Mouse (Mus musculus) CH12.LX (cell line): ENCODE measurements around the gene Tmc8. TPM values are rescaled to one million over a fixed set of nuclear protein-coding genes. Genes with fewer than 3 reads are reported as not detected.

Experiments used
- DNase-seq: peaks from one replicate; pipeline ENCODE4 v3.0.0-alpha.2; 2013; ENCODE audit errors: extremely low read depth
- H3K27ac ChIP-seq: 2 replicates; pipeline ENCODE4 v1.5.1; 2012; ENCODE audit warnings: low read depth, mild to moderate bottlenecking, control low read depth, moderate library complexity; ENCODE audit not compliant: insufficient read depth
- H3K27me3 ChIP-seq: replicated peaks from 2 replicates; pipeline ENCODE3; 2012; ENCODE audit warnings: inconsistent platforms
- H3K36me3 ChIP-seq, 2 experiments: replicated peaks in 1 of 2; 2 replicates each; pipeline versions ENCODE3 to v1.6.1; 2012; ENCODE audit warnings: inconsistent platforms in 1 of 2, low read length in 1 of 2, mild to moderate bottlenecking in 1 of 2, mixed read lengths in 1 of 2, moderate library complexity in 1 of 2; ENCODE audit not compliant: control insufficient read depth in 1 of 2, insufficient read depth in 1 of 2
- H3K4me1 ChIP-seq, 2 experiments: 2 replicates each; pipeline ENCODE4 v1.6.1; 2012; ENCODE audit warnings: inconsistent platforms in 1 of 2, moderate library complexity in 1 of 2; ENCODE audit not compliant: insufficient read depth in 2 of 2, control insufficient read depth in 1 of 2
- H3K4me2 ChIP-seq: 2 replicates; pipeline ENCODE4 v1.6.1; 2012; ENCODE audit warnings: low read depth, mild to moderate bottlenecking, control low read depth; ENCODE audit not compliant: poor library complexity, insufficient read depth, severe bottlenecking
- H3K4me3 ChIP-seq, 3 experiments: fragments of 150-350 bp in 1 of 3; sonication (generic) in 1 of 3; replicated peaks in 1 of 3; 2 replicates each; pipeline versions ENCODE3 to v1.5.1; 2011 to 2012; ENCODE audit warnings: low read depth in 2 of 3, low read length in 2 of 3, mild to moderate bottlenecking in 2 of 3, moderate library complexity in 2 of 3, control low read depth in 1 of 3, improper control_type of control experiment in 1 of 3, inconsistent platforms in 1 of 3, mixed read lengths in 1 of 3; ENCODE audit not compliant: poor library complexity in 1 of 3
- H3K79me2 ChIP-seq: replicated peaks from 2 replicates; pipeline ENCODE4 v1.6.1; 2012; ENCODE audit warnings: mild to moderate bottlenecking, moderate library complexity; ENCODE audit not compliant: control insufficient read depth, poor library complexity, insufficient read depth, severe bottlenecking; ENCODE audit errors: extremely low read depth
- H3K9ac ChIP-seq: 2 replicates; pipeline ENCODE4 v1.6.1; 2012; ENCODE audit warnings: low read depth, mild to moderate bottlenecking, control low read depth, moderate library complexity; ENCODE audit not compliant: insufficient read depth
- H3K9me3 ChIP-seq: replicated peaks from 2 replicates; pipeline ENCODE3; 2012; ENCODE audit warnings: low read length, inconsistent platforms, mixed read lengths
- CHD1 ChIP-seq: IDR thresholded peaks from 2 replicates; pipeline ENCODE4 v1.6.1; 2012; ENCODE audit warnings: low read depth, low read length, improper control_type of control experiment, inconsistent platforms
- CTCF ChIP-seq, 2 experiments: IDR thresholded peaks in 1 of 2; conservative IDR thresholded peaks in 1 of 2; 2 replicates each; pipeline ENCODE4 v1.5.1; 2011 to 2012; ENCODE audit warnings: low read depth in 2 of 2, low read length in 2 of 2, improper control_type of control experiment in 1 of 2, inconsistent platforms in 1 of 2, mild to moderate bottlenecking in 1 of 2, moderate library complexity in 1 of 2
- ELF1 ChIP-seq: IDR thresholded peaks from 2 replicates; pipeline ENCODE4 v1.6.1; 2014; ENCODE audit warnings: low read depth, mild to moderate bottlenecking, inconsistent platforms, low read length, improper control_type of control experiment
- EP300 ChIP-seq: IDR thresholded peaks from 2 replicates; pipeline ENCODE4 v1.6.1; 2011; ENCODE audit warnings: low read length, improper control_type of control experiment
- GABPA ChIP-seq: IDR thresholded peaks from 2 replicates; pipeline ENCODE4 v1.6.1; 2012; ENCODE audit warnings: low read depth, low read length, improper control_type of control experiment, inconsistent platforms; ENCODE audit not compliant: insufficient replicate concordance
- KAT2A ChIP-seq: IDR thresholded peaks from 2 replicates; pipeline ENCODE4 v1.6.1; 2012; ENCODE audit warnings: low read length, improper control_type of control experiment, inconsistent platforms; ENCODE audit not compliant: insufficient replicate concordance
- MAX ChIP-seq: IDR thresholded peaks from 2 replicates; pipeline ENCODE4 v1.6.1; 2011; ENCODE audit warnings: low read length, improper control_type of control experiment
- MAZ ChIP-seq: IDR thresholded peaks from 2 replicates; pipeline ENCODE4 v1.6.1; 2012; ENCODE audit warnings: low read depth, mild to moderate bottlenecking, inconsistent platforms, low read length, improper control_type of control experiment, moderate library complexity
- MXI1 ChIP-seq: IDR thresholded peaks from 2 replicates; pipeline ENCODE4 v1.6.1; 2011; ENCODE audit warnings: mild to moderate bottlenecking, low read depth, low read length, improper control_type of control experiment
- MYC ChIP-seq: IDR thresholded peaks from 2 replicates; pipeline ENCODE4 v1.6.1; 2011; ENCODE audit warnings: low read depth, mild to moderate bottlenecking, improper control_type of control experiment, low read length
- NRF1 ChIP-seq: IDR thresholded peaks from 2 replicates; pipeline ENCODE4 v1.6.1; 2014; ENCODE audit warnings: low read depth, mild to moderate bottlenecking, inconsistent platforms, low read length, improper control_type of control experiment, moderate library complexity
- RCOR1 ChIP-seq: conservative IDR thresholded peaks from 2 replicates; pipeline ENCODE4 v1.6.1; 2012; ENCODE audit warnings: low read depth, mild to moderate bottlenecking, inconsistent platforms, low read length, improper control_type of control experiment
- TBP ChIP-seq: conservative IDR thresholded peaks from 2 replicates; pipeline ENCODE4 v1.6.1; 2011; ENCODE audit warnings: low read depth, low read length, improper control_type of control experiment
- TCF12 ChIP-seq: IDR thresholded peaks from 2 replicates; pipeline ENCODE4 v1.6.1; 2014; ENCODE audit warnings: low read depth, mild to moderate bottlenecking, inconsistent platforms, low read length, improper control_type of control experiment
- UBTF ChIP-seq: IDR thresholded peaks from 2 replicates; pipeline ENCODE4 v1.6.1; 2012; ENCODE audit warnings: low read depth, mild to moderate bottlenecking, inconsistent platforms, low read length, improper control_type of control experiment, moderate library complexity
- USF1 ChIP-seq: IDR thresholded peaks from 2 replicates; pipeline ENCODE4 v1.6.1; 2014; ENCODE audit warnings: low read depth, mild to moderate bottlenecking, inconsistent platforms, low read length, improper control_type of control experiment
- USF2 ChIP-seq: conservative IDR thresholded peaks from 2 replicates; pipeline ENCODE4 v1.6.1; 2011; ENCODE audit warnings: low read depth, low read length, improper control_type of control experiment
- ZC3H11A ChIP-seq: IDR thresholded peaks from 2 replicates; pipeline ENCODE4 v1.6.1; 2012; ENCODE audit warnings: low read depth, mild to moderate bottlenecking, inconsistent platforms, low read length, improper control_type of control experiment
- dilution Hi-C: fragments of 300-500 bp; cut with MboI; formaldehyde crosslinking; loops from 2 replicates; pipeline ENCODE4 v1.14.3; 2020; ENCODE audit warnings: low sequenced_read_pairs; ENCODE audit not compliant: extremely low pct_unique_long_range_greater_than_20kb, extremely low pct_ligation_motif_present
- in situ Hi-C: fragments of 300-500 bp; cut with MboI; formaldehyde crosslinking; loops from 3 replicates; pipeline ENCODE4 v1.14.3; 2019; ENCODE audit warnings: low sequenced_read_pairs, low pct_ligation_motif_present, low pct_unique_long_range_greater_than_20kb, mixed read lengths
- polyA plus RNA-seq: library from polyadenylated mRNA; unstranded; fragments of >175 nt; gene quantifications from 2 replicates; pipeline ENCODE4 v1.2.1, GENCODE M21; 2012; ENCODE audit warnings: low read depth; ENCODE audit not compliant: insufficient read length
- total RNA-seq, 2 experiments: library from RNA; depleted of rRNA; stranded (reverse); fragments of 300-350 nt in 1 of 2; fragments of >200 nt in 1 of 2; gene quantifications; 2 replicates each; pipeline ENCODE4 v1.2.3; 2012 to 2014

The Tmc8 gene
- total and polyA plus RNA-seq, 3 experiments: 2.2 to 9.8 (median 6.1) TPM

- peaks cover 13 to 60% of the 10 kb centered on the region in 2 experiments for H3K4me1 ChIP-seq
- no peaks in the 10 kb centered on the region for H3K9me3 ChIP-seq
- no peak for TF ChIP-seq RCOR1
- TF ChIP-seq MXI1: no peak
- no peak overlapping the region for H3K9ac ChIP-seq
- no peaks in the 10 kb centered on the region for H3K27me3 ChIP-seq
- in situ Hi-C loops: no loop called here
- dilution Hi-C loops: no loop called here
- H3K27ac ChIP-seq: no peak overlapping the region
- H3K79me2 ChIP-seq: no peaks in the 10 kb centered on the region
- H3K36me3 ChIP-seq: peaks cover 60 to 79% of the 10 kb centered on the region in 2 experiments
- H3K4me2 ChIP-seq: no peak overlapping the region
- no peak overlapping the region for H3K4me3 ChIP-seq
- no peak for DNase-seq
Observed at GRCm38 (mm10) chr11:117775540-117775939, 6.3 kb upstream of the Tmc8 start.

GRCm38 (mm10) chr11:117776085-117776792 lies 5.6 kb upstream of the Tmc8 start:
- Histone ChIP-seq H3K4me3 (no peak overlapping the region), H3K4me1 (peaks cover 13 to 65% of the 10 kb centered on the region in 2 experiments), H3K9ac (no peak overlapping the region), H3K9me3 (no peaks in the 10 kb centered on the region), H3K27me3 (no peaks in the 10 kb centered on the region), H3K4me2 (no peak overlapping the region), H3K36me3 (peaks cover 57 to 74% of the 10 kb centered on the region in 2 experiments), H3K27ac (no peak overlapping the region), H3K79me2 (no peaks in the 10 kb centered on the region)
- TF ChIP-seq TCF12 (0 out of 2 replicates have a peak, but pooled peaks have one; percentile 5), USF2 (no peak)
- in situ Hi-C loops (no loop called here), dilution Hi-C loops (no loop called here)
- no peak for DNase-seq

- dilution Hi-C loops (no loop called here), in situ Hi-C loops (no loop called here)
- no peaks in the 10 kb centered on the region for H3K79me2 ChIP-seq
- H3K27me3 ChIP-seq: no peaks in the 10 kb centered on the region
- peaks cover 50 to 67% of the 10 kb centered on the region in 2 experiments for H3K36me3 ChIP-seq
- H3K4me1 ChIP-seq: peaks cover 10 to 65% of the 10 kb centered on the region in 2 experiments
- H3K4me2 ChIP-seq: no peak overlapping the region
- no peaks in the 10 kb centered on the region for H3K9me3 ChIP-seq
- no peak overlapping the region for H3K4me3 ChIP-seq
- TF ChIP-seq USF2 (no peak), USF1 (no peak), NRF1 (no peak), ZC3H11A (no peak), ELF1 (no peak), KAT2A (no peak), MAZ (no peak), MYC (no peak), UBTF (no peak), CTCF (conservative IDR thresholded peaks at IDR 0.05 in 1 of 2, IDR thresholded peaks at IDR 0.05 in 1 of 2; ENCODE audit: low read depth in 2 of 2, low read length in 2 of 2) (no peak), TBP (no peak), EP300 (no peak), GABPA (no peak), CHD1 (no peak), MAX (no peak)
- no peak for DNase-seq
- no peak overlapping the region for H3K27ac ChIP-seq
- H3K9ac ChIP-seq: no peak overlapping the region
Observed at GRCm38 (mm10) chr11:117777111-117777510, 4.8 kb upstream of the Tmc8 start.
